Mouse (Mus musculus) spleen, adult 2 months (tissue): ENCODE measurements around the gene Rnaset2b.
"Not testable (repeated sequence)": the region's sequence is repeated elsewhere in the genome, so short reads cannot be mapped to it uniquely, and the experiment has no call there.

ENCODE experiments used
- CTCF ChIP-seq: fragments of 200-500 bp; IDR thresholded peaks from 2 replicates; pipeline ENCODE4 v1.5.1; 2011; ENCODE audit warnings: mild to moderate bottlenecking, inconsistent platforms; ENCODE audit not compliant: insufficient read depth, insufficient read length, insufficient replicate concordance; ENCODE audit errors: extremely low read depth
- POLR2A ChIP-seq: fragments of 200-500 bp; IDR thresholded peaks from 2 replicates; pipeline ENCODE4 v1.6.1; 2011; ENCODE audit warnings: low read depth, low read length, inconsistent platforms

DNA sequence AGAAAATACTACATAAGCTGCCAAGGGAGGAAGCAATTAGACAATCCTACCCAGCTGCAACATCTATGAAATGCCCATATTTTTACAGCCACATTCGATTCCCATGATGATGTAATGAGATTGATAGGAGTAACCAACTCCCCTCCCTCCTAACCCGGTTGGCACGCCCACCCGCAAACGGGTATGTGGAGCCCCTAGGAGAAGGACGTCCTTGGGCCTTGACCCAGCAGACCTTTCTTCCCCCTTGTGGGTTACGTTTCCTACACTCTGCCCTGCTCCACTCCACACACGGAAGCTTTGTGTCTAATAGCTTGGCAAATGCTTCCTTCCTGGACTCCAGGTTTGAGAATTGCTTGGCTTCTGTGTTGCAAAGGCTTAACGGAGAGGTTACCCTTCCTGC is 39.5 kb downstream of the Rnaset2b start:
- not testable (repeated sequence) for TF ChIP-seq CTCF, POLR2A
